Mouse (Mus musculus) hindbrain, embryonic 11.5 days (tissue): Measurements from ENCODE around the gene Btbd10. TPM values are rescaled to one million over a fixed set of nuclear protein-coding genes. Genes with fewer than 3 reads are reported as not detected.

Experiments used
- ATAC-seq: fragments of 200-750 bp; cut with Nextera tagmentation; 2 replicates; pipeline ENCODE4 v1.8.0; 2017; ENCODE audit warnings: mild to moderate bottlenecking, moderate TSS enrichment, moderate library complexity; ENCODE audit not compliant: low FRiP score
- DNase-seq: peaks from one replicate; pipeline ENCODE4 v3.0.0-alpha.2; 2015; ENCODE audit warnings: low spot score
- H3K27ac ChIP-seq: fragments of 300-500 bp; sonication (generic); 2 replicates; pipeline ENCODE4 v1.5.1; 2014; ENCODE audit warnings: mild to moderate bottlenecking, low read depth, low read length
- H3K27me3 ChIP-seq: fragments of 300-500 bp; sonication (generic); 2 replicates; pipeline ENCODE4 v1.6.1; 2014; ENCODE audit warnings: mild to moderate bottlenecking, low read length, moderate library complexity, mixed read lengths; ENCODE audit not compliant: control insufficient read depth, insufficient read depth
- H3K36me3 ChIP-seq: fragments of 300-500 bp; sonication (generic); 2 replicates; pipeline ENCODE4 v1.6.1; 2014; ENCODE audit warnings: mild to moderate bottlenecking, low read length, moderate library complexity, mixed read lengths; ENCODE audit not compliant: control insufficient read depth, insufficient read depth
- H3K4me1 ChIP-seq: fragments of 300-500 bp; sonication (generic); replicated peaks from 2 replicates; pipeline ENCODE4 v1.6.1; 2014; ENCODE audit warnings: low read length, mixed read lengths; ENCODE audit not compliant: control insufficient read depth, insufficient read depth
- H3K4me2 ChIP-seq: fragments of 300-500 bp; sonication (generic); replicated peaks from 2 replicates; pipeline ENCODE4 v1.6.1; 2014; ENCODE audit warnings: mild to moderate bottlenecking, low read depth, low read length
- H3K4me3 ChIP-seq: fragments of 300-500 bp; sonication (generic); 2 replicates; pipeline ENCODE4 v1.5.1; 2014; ENCODE audit warnings: low read depth, low read length
- H3K9ac ChIP-seq: fragments of 300-500 bp; sonication (generic); 2 replicates; pipeline ENCODE4 v1.6.1; 2014; ENCODE audit warnings: low read depth, low read length
- H3K9me3 ChIP-seq: fragments of 300-500 bp; sonication (generic); 2 replicates; pipeline ENCODE4 v1.6.1; 2016; ENCODE audit warnings: low read length; ENCODE audit not compliant: control insufficient read depth
- WGBS: fragments of 180-500 bp; shearing (Covaris S2); extraction: QIAGEN DNeasy Blood & Tissue Kit; methylation state at CpG from one replicate; pipeline ENCODE4 v1.1.7; 2014; 5-methylcytosine and 5-hydroxymethylcytosine counted together
- polyA plus RNA-seq: library from polyadenylated mRNA; unstranded; fragments of >200 nt; fragmentation: Nextera tagmentation; extraction: Ambion mirVana; gene quantifications from 2 replicates; pipeline ENCODE4 v1.2.1, GENCODE M21; 2014

Gene Btbd10
- polyA plus RNA-seq, 1 experiment from 2014 or later: 41.1 TPM

- H3K9ac ChIP-seq: no peak overlapping the region
- 85% methylated on average over 2 of the region's 2 CpGs for WGBS
- ATAC-seq (no peak), DNase-seq (no peak)
- H3K27me3 ChIP-seq: no peaks in the 10 kb centered on the region
- H3K27ac ChIP-seq: no peak overlapping the region
- H3K4me3 ChIP-seq: no peak overlapping the region
- no peaks in the 10 kb centered on the region for H3K4me1 ChIP-seq
- H3K9me3 ChIP-seq: no peaks in the 10 kb centered on the region
- no peaks in the 10 kb centered on the region for H3K36me3 ChIP-seq
- no peak overlapping the region for H3K4me2 ChIP-seq
Observed at GRCm38 (mm10) chr7:113285405-113285804, 83.8 kb downstream of the Btbd10 start.

GRCm38 (mm10) chr7:113279246-113279645 lies 89.9 kb downstream of the Btbd10 start:
- DNase-seq (no peak), ATAC-seq (no peak)
- no peak overlapping the region for H3K4me3 ChIP-seq
- H3K27me3 ChIP-seq: no peaks in the 10 kb centered on the region
- H3K4me1 ChIP-seq: no peaks in the 10 kb centered on the region
- H3K36me3 ChIP-seq: no peaks in the 10 kb centered on the region
- 75% methylated on average over 2 of the region's 2 CpGs for WGBS
- no peaks in the 10 kb centered on the region for H3K9me3 ChIP-seq
- no peak overlapping the region for H3K27ac ChIP-seq
- no peak overlapping the region for H3K9ac ChIP-seq
- H3K4me2 ChIP-seq: no peak overlapping the region

GRCm38 (mm10) chr7:113278493-113278892 lies 90.7 kb downstream of the Btbd10 start:
- Histone ChIP-seq H3K27ac (no peak overlapping the region), H3K4me2 (no peak overlapping the region), H3K4me3 (no peak overlapping the region), H3K27me3 (no peaks in the 10 kb centered on the region), H3K9ac (no peak overlapping the region), H3K36me3 (no peaks in the 10 kb centered on the region), H3K9me3 (no peaks in the 10 kb centered on the region), H3K4me1 (no peaks in the 10 kb centered on the region)
- 75% methylated on average over 4 of the region's 4 CpGs for WGBS
- no peak for DNase-seq
- ATAC-seq: no peak

GRCm38 (mm10) chr7:113277245-113277644 lies 91.9 kb downstream of the Btbd10 start:
- no peak for ATAC-seq
- H3K27ac ChIP-seq: no peak overlapping the region
- DNase-seq: no peak
- no peak overlapping the region for H3K9ac ChIP-seq
- H3K36me3 ChIP-seq: no peaks in the 10 kb centered on the region
- no peaks in the 10 kb centered on the region for H3K27me3 ChIP-seq
- H3K4me2 ChIP-seq: no peak overlapping the region
- no peaks in the 10 kb centered on the region for H3K9me3 ChIP-seq
- no peak overlapping the region for H3K4me3 ChIP-seq
- 83% methylated on average over 2 of the region's 2 CpGs for WGBS
- H3K4me1 ChIP-seq: no peaks in the 10 kb centered on the region

- Histone ChIP-seq H3K9ac (no peak overlapping the region), H3K27ac (no peak overlapping the region), H3K4me2 (no peak overlapping the region), H3K36me3 (no peaks in the 10 kb centered on the region), H3K27me3 (no peaks in the 10 kb centered on the region), H3K4me3 (no peak overlapping the region), H3K9me3 (no peaks in the 10 kb centered on the region), H3K4me1 (no peaks in the 10 kb centered on the region)
- WGBS: 80% methylated on average over 5 of the region's 6 CpGs
- no peak for DNase-seq
- no peak for ATAC-seq
Observed at GRCm38 (mm10) chr7:113272338-113272997, 96.7 kb downstream of the Btbd10 start.

GRCm38 (mm10) chr7:113270991-113271390 lies 98.2 kb downstream of the Btbd10 start:
- no peak for DNase-seq
- Histone ChIP-seq H3K4me2 (no peak overlapping the region), H3K4me3 (no peak overlapping the region), H3K9ac (no peak overlapping the region), H3K27ac (no peak overlapping the region), H3K36me3 (no peaks in the 10 kb centered on the region), H3K4me1 (no peaks in the 10 kb centered on the region), H3K9me3 (no peaks in the 10 kb centered on the region), H3K27me3 (no peaks in the 10 kb centered on the region)
- 81% methylated on average over 2 of the region's 2 CpGs for WGBS
- ATAC-seq: no peak

- Histone ChIP-seq H3K4me1 (no peaks in the 10 kb centered on the region), H3K9me3 (no peaks in the 10 kb centered on the region), H3K4me2 (no peak overlapping the region), H3K9ac (no peak overlapping the region), H3K27me3 (no peaks in the 10 kb centered on the region), H3K36me3 (no peaks in the 10 kb centered on the region), H3K4me3 (no peak overlapping the region), H3K27ac (no peak overlapping the region)
- no peak for ATAC-seq
- no peak for DNase-seq
- 88% methylated on average over 10 of the region's 10 CpGs for WGBS
Observed at GRCm38 (mm10) chr7:113270551-113270950, 98.6 kb downstream of the Btbd10 start.

GRCm38 (mm10) chr7:113269921-113270320 lies 99.3 kb downstream of the Btbd10 start:
- H3K4me3 ChIP-seq: no peak overlapping the region
- no peaks in the 10 kb centered on the region for H3K4me1 ChIP-seq
- no peaks in the 10 kb centered on the region for H3K9me3 ChIP-seq
- H3K27me3 ChIP-seq: no peaks in the 10 kb centered on the region
- ATAC-seq (no peak), DNase-seq (no peak)
- no peaks in the 10 kb centered on the region for H3K36me3 ChIP-seq
- WGBS: 60% methylated on average over 3 of the region's 3 CpGs
- H3K9ac ChIP-seq: no peak overlapping the region
- H3K27ac ChIP-seq: no peak overlapping the region
- H3K4me2 ChIP-seq: no peak overlapping the region

- Histone ChIP-seq H3K36me3 (no peaks in the 10 kb centered on the region), H3K9ac (no peak overlapping the region), H3K27me3 (no peaks in the 10 kb centered on the region), H3K4me1 (no peaks in the 10 kb centered on the region), H3K27ac (no peak overlapping the region), H3K4me2 (no peak overlapping the region), H3K4me3 (no peak overlapping the region), H3K9me3 (no peaks in the 10 kb centered on the region)
- DNase-seq (no peak), ATAC-seq (no peak)
Observed at GRCm38 (mm10) chr7:113269081-113269480, 100.1 kb downstream of the Btbd10 start.
